35 mouse cellular contexts compared by ENCODE assay signal in genomic region chr9:47136641-47137040, GRCm38 (mm10).
"Had no signal": no experiment of that assay in that cellular context is flagged by ENCODE, and none has a peak within 500 bp of the region (broad histone marks: within the 10 kb centered on the region; RNA-seq: fewer than 3 reads in every experiment).

No protein-coding gene starts in this region.

- H3K36me3 ChIP-seq: heart, embryonic 10.5 days; heart, embryonic 12.5 days; heart, embryonic 13.5 days; heart, embryonic 15.5 days; hindbrain, embryonic 10.5 days; hindbrain, embryonic 12.5 days; hindbrain, embryonic 13.5 days; hindbrain, embryonic 15.5 days; intestine, embryonic 15.5 days; kidney, embryonic 15.5 days had no signal

- H3K4me2 ChIP-seq: heart, embryonic 12.5 days; heart, embryonic 13.5 days; heart, embryonic 15.5 days; hindbrain, embryonic 12.5 days; hindbrain, embryonic 13.5 days; hindbrain, embryonic 14.5 days; hindbrain, embryonic 15.5 days; intestine, embryonic 15.5 days; kidney, embryonic 15.5 days had no signal

- H3K9ac ChIP-seq: heart, embryonic 12.5 days; heart, embryonic 13.5 days; heart, embryonic 15.5 days; hindbrain, embryonic 12.5 days; hindbrain, embryonic 13.5 days; hindbrain, embryonic 14.5 days; hindbrain, embryonic 15.5 days; intestine, embryonic 15.5 days; kidney, embryonic 15.5 days had no signal

- H3K9me3 ChIP-seq: heart, embryonic 10.5 days; heart, embryonic 12.5 days; heart, embryonic 13.5 days; heart, embryonic 15.5 days; hindbrain, embryonic 10.5 days; hindbrain, embryonic 12.5 days; hindbrain, embryonic 13.5 days; hindbrain, embryonic 15.5 days; intestine, embryonic 15.5 days; kidney, embryonic 15.5 days had no signal

- H3K27me3 ChIP-seq: heart, embryonic 12.5 days; hindbrain, embryonic 12.5 days; hindbrain, embryonic 13.5 days; hindbrain, embryonic 15.5 days; intestine, embryonic 15.5 days; kidney, embryonic 15.5 days had no signal

- H3K4me1 ChIP-seq: heart, embryonic 15.5 days; hindbrain, embryonic 12.5 days; hindbrain, embryonic 13.5 days; hindbrain, embryonic 15.5 days; intestine, embryonic 15.5 days; kidney, embryonic 15.5 days had no signal

- ATAC-seq: hindbrain, embryonic 16.5 days; hindbrain, postnatal 0 days; inflammation-experienced regulatory T-cells, adult 6 months; intestine, embryonic 15.5 days; intestine, embryonic 16.5 days; intestine, postnatal 0 days had no signal

- H3K4me3 ChIP-seq: heart, embryonic 10.5 days; heart, embryonic 12.5 days; heart, embryonic 13.5 days; heart, embryonic 15.5 days; hindbrain, embryonic 10.5 days; hindbrain, embryonic 12.5 days; hindbrain, embryonic 13.5 days; hindbrain, embryonic 15.5 days; intestine, embryonic 15.5 days; kidney, embryonic 15.5 days; layer of hippocampus, adult 2 months; left cerebral cortex, adult 2 months had no signal

- DNase-seq: heart, postnatal 10 days; heart, postnatal 14 days; heart, postnatal 36 days; heart, postnatal 4 days; kidney, adult 11 months; kidney, adult 18-20 months; kidney, adult 2 months; kidney, adult 8-10 months; kidney, adult 9 months; kidney, postnatal 10 days; kidney, postnatal 14 days; kidney, postnatal 25 days; kidney, postnatal 36 days; kidney, postnatal 4 days; layer of hippocampus, adult 9-11 months; layer of hippocampus, postnatal 36 days had no signal

- H3K27ac ChIP-seq: heart, embryonic 10.5 days; heart, embryonic 13.5 days; heart, embryonic 15.5 days; hindbrain, embryonic 10.5 days; hindbrain, embryonic 12.5 days; hindbrain, embryonic 13.5 days; hindbrain, embryonic 14.5 days; hindbrain, embryonic 15.5 days; hindbrain, postnatal 0 days; intestine, embryonic 15.5 days; kidney, embryonic 15.5 days; kidney, postnatal 0 days; layer of hippocampus, adult 2 months; left cerebral cortex, adult 2 months had no signal
